Mouse (Mus musculus) mesoderm, embryonic 11.5 days (tissue): ENCODE data around the gene Stap2.
A peak's percentile ranks its signal among the peaks of the same experiment; 100 is the strongest.

Source experiments
- DNase-seq: peaks from one replicate; pipeline ENCODE4 v3.0.0-alpha.2; 2012; ENCODE audit warnings: low read depth, low spot score

Stap2 gene

GRCm38 (mm10) chr17:56024931-56025330, 19.5 kb upstream of the Stap2 start:
- DNase-seq = no peak

DNA sequence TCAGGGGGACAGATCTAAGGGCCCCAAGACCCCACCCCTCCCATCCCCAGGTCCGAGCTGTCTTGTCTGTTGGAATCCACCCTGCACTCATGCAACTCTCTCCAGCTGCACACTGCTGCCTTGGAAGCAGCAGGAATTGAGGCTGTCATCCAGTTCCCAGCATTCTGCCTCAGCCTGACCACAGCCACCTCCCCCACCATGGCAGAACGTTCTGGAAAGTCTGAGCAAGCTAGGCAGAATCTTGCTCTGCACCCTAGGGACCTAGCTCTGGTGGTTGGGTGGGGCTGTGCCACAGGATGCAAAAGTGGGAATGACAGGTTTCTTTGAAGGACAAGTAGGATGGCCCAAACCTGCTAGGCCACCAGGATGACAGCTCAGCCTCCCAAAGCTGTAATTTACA, 19.1 kb upstream of the Stap2 start:
- DNase-seq = no peak

DNA sequence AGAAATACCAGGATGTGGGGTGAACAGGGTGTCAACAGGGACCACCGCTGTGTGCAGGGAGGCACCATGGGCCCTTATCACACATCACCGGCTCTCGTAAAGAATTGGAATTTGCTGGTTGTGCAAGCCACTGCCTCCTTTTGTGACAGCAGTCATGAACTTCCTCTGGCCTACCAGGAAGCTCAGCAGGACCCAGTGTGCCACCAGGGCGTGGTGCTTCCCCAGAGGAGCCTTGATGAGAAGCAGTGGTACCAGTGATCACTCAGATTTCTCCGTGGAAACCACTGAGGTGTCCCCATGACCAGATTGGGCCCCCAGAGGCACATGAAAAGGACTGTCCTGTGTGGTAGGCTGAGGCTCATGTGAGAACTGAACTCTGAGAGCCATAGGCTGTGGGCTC, 18.0 kb upstream of the Stap2 start:
- no peak for DNase-seq

- DNase-seq = no peak
Measured at GRCm38 (mm10) chr17:56022989-56023290, 17.6 kb upstream of the Stap2 start.

GRCm38 (mm10) chr17:56022131-56022988, 17.0 kb upstream of the Stap2 start:
- DNase-seq = no peak

DNA sequence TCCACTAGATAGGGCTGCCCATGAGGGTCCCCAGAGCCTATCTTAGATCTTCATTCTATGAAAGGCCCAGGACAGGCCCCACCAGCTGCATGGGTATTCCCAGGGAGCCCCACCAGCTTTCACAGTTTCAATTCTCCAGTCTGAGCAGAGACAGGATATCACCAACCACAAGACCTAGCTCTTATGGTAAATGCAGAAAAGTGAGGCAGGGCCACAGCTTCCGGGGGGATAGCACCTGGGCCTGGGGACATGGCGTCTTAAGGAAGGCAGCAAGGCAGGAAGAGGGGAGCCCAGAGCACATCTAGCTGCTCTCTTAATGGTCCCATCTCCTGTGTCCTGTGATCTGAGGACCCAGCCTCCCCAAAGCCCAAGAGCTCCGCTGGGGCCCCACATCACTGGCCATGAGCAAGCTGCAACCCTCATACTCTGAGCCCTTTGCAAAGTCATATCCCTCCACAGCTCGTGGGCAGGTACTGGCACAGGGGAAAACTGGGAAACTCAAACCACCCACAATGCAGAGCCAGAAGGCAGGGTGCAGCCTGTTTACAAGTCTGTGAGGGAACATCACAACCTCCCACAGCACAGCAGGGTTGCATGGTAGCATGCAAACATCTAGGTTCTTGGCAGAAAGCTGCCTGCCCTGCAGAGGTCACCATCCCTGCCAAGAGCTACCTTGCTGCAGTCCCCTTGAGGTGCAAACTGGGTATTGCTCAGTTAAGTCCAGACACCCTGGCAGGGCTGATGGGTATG, 16.0 kb upstream of the Stap2 start:
- DNase-seq = no peak

GRCm38 (mm10) chr17:56020400-56021084, 15.2 kb upstream of the Stap2 start:
- DNase-seq = no peak

DNA sequence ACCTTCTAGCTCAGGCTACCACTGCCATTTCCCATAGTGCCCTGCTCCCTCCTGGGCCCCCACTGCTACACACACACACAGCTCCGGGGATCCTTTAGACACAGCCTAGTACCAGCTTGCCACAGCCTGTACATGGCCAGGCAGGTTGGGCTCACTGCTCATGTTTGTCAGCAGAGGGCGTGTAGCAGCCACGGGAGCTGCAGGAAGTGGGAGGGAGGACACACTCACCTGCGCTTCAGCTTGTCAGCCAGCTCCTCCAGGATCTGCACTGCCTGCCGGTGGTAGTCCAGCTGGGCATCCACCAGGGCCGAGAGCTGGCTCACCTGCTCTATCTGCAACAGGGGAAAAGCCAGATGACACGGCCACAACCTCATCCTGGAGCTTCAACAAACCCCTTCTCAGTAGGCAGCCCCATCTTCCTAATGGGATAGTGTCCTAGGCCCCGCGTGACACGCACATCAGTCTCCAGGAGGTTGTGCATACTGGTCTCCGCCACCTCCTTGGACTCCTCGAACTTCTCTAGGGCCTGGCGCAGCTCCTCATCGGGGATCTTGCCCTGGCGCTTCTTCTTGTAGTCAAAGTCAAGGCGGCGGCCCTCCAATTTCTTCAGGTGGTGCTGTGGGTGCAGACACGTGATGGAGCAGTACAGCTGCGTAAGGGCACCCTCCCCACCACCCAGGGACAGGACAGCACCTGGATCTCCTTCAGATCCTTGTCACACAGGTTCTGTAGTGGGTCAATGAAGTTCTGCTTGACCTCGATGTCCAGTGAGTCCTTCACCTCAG, 13.2 kb upstream of the Stap2 start:
- DNase-seq = no peak

DNA sequence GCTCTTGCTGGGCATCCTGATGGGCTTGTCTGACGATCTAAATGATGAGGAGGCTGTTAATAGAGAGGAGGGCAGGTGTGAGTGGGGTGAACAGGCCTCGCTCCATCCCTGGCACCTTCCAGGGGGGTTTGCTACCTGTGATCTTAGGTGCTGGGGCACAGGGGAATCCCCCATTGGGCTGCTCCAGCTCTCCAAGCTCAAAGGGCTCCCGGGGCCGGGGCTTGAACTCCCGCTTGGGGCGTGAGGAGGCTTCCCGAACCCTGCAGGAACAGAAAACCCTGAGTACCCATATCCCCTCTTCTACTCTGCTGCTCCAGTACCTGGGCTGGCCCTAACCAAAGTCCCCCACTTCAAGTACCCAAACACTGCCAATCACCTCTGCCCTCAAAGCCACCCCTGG, 12.5 kb upstream of the Stap2 start:
- no peak for DNase-seq

GRCm38 (mm10) chr17:56016793-56017785, 11.7 kb upstream of the Stap2 start:
- DNase-seq = no peak

DNA sequence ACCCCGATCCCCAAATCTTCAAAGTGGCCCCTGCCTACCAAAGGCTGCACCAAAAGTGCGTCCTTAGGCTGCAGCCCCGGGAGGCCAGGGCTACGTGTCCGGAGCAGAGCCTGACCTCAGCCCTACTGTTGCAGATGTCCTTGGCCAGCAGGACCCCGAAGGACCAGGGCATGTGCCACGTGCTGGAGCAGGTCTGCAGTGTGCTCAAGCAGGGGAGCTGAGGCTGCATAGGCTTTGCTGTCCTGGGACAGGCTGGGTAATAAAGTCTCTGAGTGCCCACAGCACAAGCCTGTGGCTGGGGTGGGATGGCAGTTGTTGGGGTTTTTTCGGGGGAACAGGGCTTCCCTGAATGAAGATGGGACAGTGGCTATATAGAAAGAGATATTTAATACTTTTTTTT, 11.0 kb upstream of the Stap2 start:
- DNase-seq = no peak

DNA sequence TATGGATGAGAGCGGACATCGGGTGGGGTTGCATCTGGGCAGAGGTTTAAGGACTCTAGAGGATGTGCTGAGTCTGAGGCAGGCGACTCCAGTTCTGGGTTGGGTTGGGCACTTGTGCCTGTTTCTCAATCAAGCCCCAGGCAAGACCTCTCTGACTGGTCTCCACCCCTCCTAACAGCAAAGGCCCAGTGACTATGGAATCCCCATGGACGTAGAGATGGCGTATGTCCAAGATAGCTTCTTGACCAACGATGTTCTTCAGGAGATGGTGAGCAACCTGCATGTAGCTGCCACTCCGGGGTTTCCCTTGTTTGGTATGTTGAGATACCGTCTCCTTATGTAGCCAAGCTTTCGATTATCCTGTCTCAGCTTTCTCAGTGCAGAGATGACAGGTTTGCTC, 9.9 kb upstream of the Stap2 start:
- DNase-seq = no peak

DNA sequence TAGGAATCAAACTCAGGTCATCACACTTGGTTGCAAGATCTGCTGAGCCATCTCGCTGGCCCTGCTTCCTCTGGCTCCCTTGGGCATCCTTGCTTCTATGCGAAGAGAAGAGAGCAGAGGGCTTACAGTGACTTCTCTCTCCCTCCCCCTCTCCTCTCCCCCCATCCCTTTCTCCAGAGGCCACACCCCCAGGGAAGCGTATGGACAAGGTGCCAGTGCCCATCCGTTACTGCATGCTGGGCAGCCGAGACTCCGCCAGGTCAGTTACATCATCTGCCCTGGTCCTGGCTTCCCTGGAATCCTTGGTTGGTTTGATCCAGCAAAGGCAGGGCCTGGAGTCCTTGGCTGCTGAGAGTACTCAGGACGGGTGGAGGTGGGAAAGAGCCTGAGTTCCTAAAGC, 6.1 kb upstream of the Stap2 start:
- DNase-seq = no peak

DNA sequence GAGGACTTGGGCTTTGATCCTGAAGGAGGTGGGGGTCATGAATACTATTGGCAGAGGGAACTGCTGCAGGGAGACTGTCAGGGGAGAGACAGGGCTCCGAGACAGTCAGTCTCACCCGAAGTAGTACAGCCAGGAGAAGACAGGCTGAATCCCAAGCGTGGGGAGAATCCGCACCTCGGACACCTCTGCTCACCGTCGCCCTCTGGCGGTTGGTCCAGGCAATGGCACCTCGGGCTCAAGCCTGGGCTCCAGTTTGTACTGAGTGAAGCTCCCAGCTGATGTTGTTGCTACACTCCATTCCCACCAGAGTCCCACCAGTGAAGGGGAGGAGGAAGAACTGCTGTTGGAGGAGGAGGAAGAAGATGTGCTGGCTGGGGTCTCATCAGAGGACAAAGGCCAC, 5.3 kb upstream of the Stap2 start:
- peak; percentile 79 for DNase-seq

DNA sequence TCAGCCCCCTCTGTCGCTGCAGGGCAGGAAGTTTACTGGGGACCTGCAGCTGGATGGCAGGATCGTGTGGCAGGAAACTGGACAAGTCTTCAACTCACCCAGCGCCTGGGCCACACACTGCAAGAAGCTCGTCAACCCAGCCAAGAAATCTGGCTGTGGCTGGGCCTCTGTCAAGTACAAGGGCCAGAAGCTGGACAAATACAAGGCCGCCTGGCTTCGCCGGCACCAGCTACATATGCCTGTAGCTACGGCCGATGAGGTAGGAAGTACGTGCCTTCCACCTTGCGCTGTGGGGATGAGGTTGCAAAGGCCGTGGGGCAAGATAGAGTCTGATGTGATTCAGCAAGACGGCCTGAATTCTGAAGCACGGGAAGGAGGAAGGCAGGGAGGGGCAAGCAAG, 4.9 kb upstream of the Stap2 start:
- DNase-seq = no peak

DNA sequence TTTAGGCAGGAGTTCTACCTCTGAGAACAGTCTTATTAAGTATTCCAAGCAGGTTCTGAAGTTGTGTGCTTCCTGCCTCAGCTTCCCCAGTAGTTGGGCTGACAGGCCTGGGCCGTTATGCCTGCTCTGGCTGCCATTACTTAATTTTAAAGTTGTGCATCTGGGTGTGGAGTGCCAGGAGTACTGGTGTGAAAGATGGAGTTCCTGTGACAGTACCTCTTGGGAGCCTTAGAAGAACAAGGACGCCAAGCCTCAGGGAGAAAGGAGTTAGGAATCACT, 4.5 kb upstream of the Stap2 start:
- no peak for DNase-seq

GRCm38 (mm10) chr17:56009088-56009961, 3.9 kb upstream of the Stap2 start:
- DNase-seq = peak; percentile 92

GRCm38 (mm10) chr17:56008356-56009087, 3.1 kb upstream of the Stap2 start:
- DNase-seq = peak; percentile 98
